Mouse (Mus musculus) MEL (cell line): Measurements from ENCODE around the gene Fam53b.

Experiments used
- CHD2 ChIP-seq: IDR thresholded peaks from 2 replicates; pipeline ENCODE4 v1.6.1; 2011; ENCODE audit warnings: low read length, improper control_type of control experiment
- EP300 ChIP-seq, 2 experiments: IDR thresholded peaks; 2 replicates each; pipeline ENCODE4 v1.6.1; 2011; ENCODE audit warnings: improper control_type of control experiment in 2 of 2, low read length in 2 of 2, low read depth in 1 of 2, mild to moderate bottlenecking in 1 of 2
- ETS1 ChIP-seq: IDR thresholded peaks from 2 replicates; pipeline ENCODE4 v1.6.1; 2012; ENCODE audit warnings: low read depth, mild to moderate bottlenecking, inconsistent platforms, low read length, improper control_type of control experiment, moderate library complexity

DNA sequence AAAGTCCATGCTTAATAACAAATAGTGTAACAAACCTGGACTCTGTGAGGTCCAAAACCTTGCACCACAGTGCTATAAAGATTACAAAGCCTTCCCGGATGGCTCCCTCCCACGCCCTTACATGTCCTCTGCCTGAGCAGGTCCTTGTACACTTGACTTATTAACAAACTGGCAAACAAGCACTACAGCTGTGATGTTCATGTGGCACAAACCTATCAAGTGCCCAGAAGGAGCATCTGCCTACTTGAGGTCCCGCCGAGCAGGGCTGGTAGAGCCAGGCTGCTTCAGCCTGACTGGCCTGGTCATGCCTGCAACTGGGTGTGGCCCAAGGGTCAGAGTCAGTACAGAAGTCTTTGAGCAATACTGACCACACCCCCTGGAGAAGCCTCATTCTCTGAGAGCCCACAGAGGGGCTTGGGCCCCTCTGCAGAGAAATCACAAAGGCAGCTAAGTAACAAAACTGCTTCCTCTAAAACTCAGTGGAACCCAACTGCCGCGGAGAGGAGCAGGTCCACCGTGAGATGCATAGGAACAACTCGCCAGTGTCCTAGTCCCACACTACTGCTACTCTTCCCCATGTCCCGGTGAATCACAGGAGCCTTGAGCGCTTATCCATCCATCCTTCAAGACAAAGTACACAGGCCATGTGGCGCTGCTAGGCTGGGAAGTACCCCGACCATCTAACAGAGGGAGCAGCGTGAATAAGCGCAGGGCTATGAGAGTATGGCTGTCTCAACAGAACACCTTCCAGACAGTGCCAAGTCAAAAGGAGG lies 23.1 kb downstream of the Fam53b start:
- TF ChIP-seq ETS1 (no peak), CHD2 (no peak), EP300 (IDR thresholded peaks at IDR 0.05; ENCODE audit: low read depth in 1 of 2, low read length in 2 of 2) (no peak)
